Mouse (Mus musculus): Measurements from ENCODE around the gene Reg2. TPM values are rescaled to one million over a fixed set of nuclear protein-coding genes. Genes with fewer than 3 reads are reported as not detected.

The Reg2 gene
- polyA plus RNA-seq, 1 experiment from 2014 or later: not detected

Other genes with a start within 250 kb of the Reg2 start
- gene Reg3b, start 25.0 kb upstream of the Reg2 start, polyA plus RNA-seq (2015; fragmentation: Nextera tagmentation; extraction: Ambion mirVana): not detected in 2 replicates
- not detected in 2 replicates for gene Reg3d, start 16.8 kb upstream of the Reg2 start, polyA plus RNA-seq (2015; fragmentation: Nextera tagmentation; extraction: Ambion mirVana)
- not detected in 2 replicates for gene Reg3a, start 14.9 kb upstream of the Reg2 start, polyA plus RNA-seq (2015; fragmentation: Nextera tagmentation; extraction: Ambion mirVana)
- not detected in 2 replicates for gene Reg1, start 27.1 kb downstream of the Reg2 start, polyA plus RNA-seq (2015; fragmentation: Nextera tagmentation; extraction: Ambion mirVana)
- gene Reg3g, start 73.2 kb downstream of the Reg2 start, polyA plus RNA-seq (2015; fragmentation: Nextera tagmentation; extraction: Ambion mirVana): not detected in 2 replicates

Measured in limb, embryonic 15.5 days (tissue).